Mouse (Mus musculus) erythroblast, adult 5-6 weeks (primary cell): ENCODE results near the gene Eea1. TPM values are rescaled to one million over a fixed set of nuclear protein-coding genes. Genes with fewer than 3 reads are reported as not detected.
"Not testable (repeated sequence)": the region's sequence is repeated elsewhere in the genome, so short reads cannot be mapped to it uniquely, and the experiment has no call there.

ENCODE experiments used
- ATAC-seq: replicated peaks from 2 replicates; pipeline ENCODE4 v1.8.0; 2016; ENCODE audit warnings: moderate number of reproducible peaks, mild to moderate bottlenecking, moderate TSS enrichment, inconsistent platforms; ENCODE audit not compliant: poor library complexity, low FRiP score, severe bottlenecking
- total RNA-seq, 2 experiments: library from RNA; stranded (forward) in 1 of 2; stranded (reverse) in 1 of 2; fragments of 150-400 nt in 1 of 2; fragments of 200-764, 138-1000 nt in 1 of 2; gene quantifications; 2 replicates each; pipeline versions ENCODE4 v1.2.3 to v1.2.4; 2015 to 2017; ENCODE audit warnings: low replicate concordance in 2 of 2

Gene Eea1
- total RNA-seq (2015; ENCODE audit: low replicate concordance) (5.0 and 8.6 TPM in 2 replicates), total RNA-seq (2017; ENCODE audit: low replicate concordance) (10.8 and 14.8 TPM in 2 replicates)

DNA sequence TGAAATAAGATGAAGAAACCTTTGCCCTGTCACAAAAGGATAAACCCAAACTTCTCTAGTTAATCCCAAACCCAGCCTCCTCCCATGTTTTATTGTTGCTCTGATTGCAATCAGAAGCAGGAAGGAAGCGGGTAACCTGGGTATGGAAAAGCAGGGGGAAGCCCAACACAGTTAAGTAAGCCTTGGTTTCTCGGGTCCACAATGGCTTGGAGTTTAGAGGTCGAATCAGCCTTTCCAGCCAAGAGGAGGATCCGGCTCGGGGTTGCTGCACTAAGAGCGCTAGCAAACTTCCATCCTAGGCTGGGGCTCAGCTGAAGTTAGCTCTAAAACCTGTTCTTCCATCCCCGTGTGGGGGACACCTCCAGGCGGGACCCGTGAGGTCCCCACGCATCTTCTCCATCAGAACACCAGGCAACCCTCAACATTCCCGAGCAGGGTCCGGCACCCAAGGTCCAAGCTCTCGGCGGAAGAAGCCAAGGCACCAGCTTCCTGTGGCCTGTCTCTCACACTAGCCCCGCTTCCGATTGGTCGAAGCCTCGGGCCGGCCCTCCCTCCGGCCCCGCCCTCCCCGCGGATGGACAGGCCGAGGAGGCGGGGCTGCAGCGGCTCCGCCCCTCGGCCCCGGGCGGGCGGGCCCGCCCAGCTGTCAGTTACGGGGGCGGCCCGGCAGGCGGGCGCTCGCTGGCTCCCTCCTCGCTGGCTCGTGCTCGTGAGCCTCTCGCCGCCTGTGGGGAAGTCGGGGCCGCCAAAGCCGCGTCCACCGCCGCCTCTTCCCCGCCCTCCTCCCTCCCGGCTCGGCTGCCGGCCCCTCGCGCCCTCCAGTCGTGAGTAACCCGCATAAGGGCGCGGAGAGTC lies at the start of gene Eea1:
TSS of gene Eea1 (plus strand) at position 605 of the 855 bp plus-strand sequence.
- peak; percentile 95 for ATAC-seq

DNA sequence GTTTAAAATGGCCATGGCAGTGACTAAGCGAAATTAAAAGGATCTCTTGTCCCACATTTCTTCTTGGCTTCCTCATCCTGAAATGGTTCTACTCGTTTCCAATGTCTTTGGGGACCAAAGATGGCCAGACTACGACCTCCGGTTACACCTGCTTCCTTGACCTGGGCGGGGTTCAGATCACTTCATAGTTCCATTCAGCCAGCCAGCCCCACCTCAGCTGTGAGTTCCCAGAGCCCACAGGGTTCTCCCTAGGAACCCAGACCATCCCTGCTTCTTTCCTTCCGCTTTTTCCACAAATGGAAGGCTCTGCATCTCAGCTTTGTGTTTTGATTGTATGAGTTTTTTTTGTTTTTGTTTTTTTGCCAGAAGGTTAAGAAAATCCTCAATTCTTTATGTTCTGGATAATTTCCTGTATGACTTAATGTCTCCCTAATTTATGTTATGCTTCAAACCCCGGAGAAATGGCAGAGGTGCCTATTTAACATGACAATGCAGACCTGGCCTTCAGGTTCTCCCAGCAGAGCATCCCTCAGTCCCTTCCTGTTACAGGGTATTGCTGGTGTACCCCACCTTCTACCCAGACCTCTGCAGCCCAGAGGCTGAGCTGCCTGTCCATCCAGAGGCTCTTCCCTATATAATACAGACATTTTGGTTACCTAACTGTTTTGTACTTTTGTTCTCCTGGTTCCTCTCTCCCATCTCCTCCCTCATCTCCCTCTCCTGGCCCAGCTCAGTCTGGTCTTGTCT lies 49.1 kb upstream of the Eea1 start:
- no peak for ATAC-seq

DNA sequence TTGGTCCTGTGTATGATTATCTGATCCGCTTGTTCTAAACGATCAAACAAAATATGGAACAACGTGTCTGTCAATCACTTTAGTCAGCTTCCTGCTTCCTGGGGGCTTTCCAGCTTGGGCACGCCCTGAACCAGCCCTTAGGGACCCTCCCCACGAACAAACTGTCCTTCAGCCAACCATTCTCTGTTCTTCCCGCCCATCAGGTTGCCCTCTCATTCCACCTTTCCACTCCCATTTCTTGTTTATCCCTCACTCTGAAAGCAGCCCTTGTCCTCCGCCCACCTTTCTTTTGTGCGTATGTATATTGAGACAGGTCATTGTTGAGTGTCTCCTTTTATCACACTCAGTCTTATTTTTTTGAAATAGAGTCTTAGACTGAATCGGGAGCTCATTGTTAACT lies 48.3 kb upstream of the Eea1 start:
- no peak for ATAC-seq

DNA sequence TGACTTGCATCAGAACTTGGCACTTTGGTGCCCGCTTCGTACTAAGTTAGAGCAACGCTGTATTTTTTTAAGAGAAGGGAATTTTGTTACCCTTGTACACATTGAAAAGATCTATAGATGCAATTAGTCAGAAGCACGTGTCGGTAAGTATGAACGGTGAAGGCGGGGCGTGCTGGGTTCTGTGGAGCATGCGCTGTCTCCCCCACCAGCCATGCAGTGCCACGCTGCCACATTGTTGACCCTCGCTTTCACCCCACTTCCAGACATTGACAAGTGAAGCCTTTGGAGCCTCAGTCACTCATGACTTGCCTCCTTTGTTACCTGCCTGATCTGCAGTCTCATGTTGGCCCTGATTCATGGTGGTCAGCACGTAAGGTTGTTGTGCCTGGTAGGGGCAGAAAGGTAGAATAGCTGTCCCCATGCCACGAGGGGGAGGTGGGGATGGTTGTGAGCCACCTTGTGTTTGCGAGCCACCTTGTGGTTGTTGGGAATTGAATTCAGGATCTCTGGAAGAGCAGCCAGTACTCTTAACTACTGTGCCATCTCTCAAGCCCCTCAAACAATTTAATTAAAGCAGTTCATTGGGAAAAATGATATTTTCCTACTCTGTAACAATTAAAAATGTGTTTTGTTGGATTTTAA lies 47.0 kb upstream of the Eea1 start:
- no peak for ATAC-seq

DNA sequence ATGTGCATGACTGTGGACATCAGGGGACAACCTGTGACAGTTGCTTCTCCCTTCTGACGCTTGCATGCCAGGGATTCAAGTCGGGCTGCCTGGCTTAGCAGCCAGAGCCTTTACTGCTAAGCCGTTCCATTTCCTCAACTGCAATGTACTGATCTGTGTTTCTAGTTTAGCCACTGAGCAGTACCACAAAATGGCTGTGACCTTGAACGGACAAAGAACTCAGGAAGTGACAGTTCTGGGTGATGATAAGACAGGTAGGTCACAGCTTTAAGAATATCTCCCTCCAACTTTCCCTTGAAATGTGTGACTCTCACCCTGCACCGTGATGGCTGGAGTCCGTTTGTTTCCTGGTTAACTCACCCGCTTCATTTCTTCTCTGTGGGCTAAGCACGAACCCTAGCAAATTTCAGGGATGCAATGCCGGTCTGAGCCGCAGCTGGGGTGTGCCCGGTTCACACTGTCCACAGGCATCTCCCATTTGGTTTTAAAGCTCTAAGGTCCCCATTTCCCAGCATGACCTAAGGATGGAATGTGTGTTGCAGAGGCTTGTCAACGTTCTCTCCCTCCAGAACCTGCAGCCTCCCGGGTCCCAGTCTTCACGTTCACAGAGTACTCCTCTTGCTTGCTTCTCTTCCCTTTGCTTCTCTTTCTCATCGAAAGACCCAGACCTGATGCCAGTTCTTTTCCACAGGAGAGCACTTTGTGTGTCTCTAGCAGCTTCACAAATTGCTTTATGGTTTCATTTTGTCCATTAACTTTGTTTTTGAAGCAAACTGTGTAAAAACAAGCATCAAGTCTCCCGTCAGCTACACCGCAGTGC lies 46.2 kb upstream of the Eea1 start:
- no peak for ATAC-seq

DNA sequence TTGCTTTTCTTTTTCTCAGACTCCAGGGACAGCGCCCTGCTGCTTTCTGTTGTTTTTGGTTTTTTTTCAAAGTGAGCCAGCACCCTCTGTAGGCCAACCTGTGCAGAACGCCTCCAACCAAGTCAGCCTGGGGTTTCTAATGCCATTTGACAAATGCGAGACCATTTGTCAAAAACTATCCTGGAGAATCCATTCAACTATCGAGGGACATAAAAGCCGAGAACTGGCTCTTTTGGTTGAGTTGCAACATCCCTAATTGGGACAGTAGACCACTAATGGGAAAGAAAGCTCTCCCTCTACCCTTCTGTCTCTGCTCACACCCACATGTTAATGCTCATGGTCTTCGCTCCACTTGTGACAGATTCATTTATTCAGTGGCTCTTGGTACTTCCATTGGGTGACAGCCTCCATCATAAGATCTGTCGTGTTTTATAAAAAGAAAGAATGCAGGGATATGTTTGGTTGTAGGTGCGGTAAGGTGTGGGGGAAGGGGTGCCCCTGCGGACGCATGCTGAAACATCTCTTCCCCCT lies 45.5 kb upstream of the Eea1 start:
- no peak for ATAC-seq

DNA sequence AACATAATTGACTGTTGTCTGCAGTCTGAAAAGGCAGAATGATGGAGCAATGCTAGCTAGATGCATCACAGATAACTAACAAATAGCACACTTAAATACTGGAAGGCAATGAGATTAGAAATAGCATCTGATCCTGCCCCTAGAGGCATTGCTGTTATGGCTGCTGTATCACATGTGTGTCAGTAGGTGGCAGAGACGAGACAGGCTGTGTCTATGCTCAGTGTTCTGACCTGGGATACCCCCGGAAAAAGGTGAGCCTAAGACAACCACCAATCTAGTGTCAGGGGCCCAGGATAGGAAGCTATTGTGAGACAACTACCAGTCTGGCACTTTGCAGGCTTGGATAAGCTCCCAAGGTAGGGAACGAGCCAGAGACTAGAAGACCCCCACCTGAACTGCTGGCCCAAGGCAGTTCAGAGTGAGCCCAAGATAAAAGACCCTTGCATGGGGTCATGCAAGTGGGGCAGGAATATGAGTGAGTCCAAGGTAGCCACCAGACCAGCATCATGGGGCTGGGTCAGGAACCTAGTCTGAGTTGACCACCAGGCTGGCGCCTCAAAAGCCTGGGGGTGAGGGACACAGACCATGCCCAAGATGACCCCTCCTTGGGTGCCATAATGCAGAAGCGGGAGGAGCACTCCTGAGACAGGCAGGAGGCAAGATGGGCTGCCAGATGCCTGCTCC lies 41.8 kb upstream of the Eea1 start:
- no peak for ATAC-seq

DNA sequence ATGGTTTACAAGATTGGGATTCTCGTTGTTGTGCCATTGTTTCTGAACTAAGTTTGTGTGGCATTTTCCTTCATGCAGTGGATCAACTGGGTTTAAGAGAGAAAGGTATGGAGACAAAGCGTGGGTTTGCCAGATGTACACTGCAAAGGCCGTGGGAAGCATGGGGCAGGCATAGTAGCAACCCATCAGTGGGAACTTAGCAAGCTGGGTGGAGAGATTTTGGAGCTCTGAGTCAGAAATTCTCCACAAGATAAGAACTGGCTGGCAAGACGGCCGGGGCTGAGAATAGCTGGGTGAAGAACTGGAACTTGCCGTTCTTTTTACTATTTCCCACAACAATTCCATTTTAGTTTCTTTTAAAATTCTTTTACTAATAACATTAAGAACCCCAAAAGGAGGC lies 35.8 kb upstream of the Eea1 start:
- ATAC-seq = no peak

DNA sequence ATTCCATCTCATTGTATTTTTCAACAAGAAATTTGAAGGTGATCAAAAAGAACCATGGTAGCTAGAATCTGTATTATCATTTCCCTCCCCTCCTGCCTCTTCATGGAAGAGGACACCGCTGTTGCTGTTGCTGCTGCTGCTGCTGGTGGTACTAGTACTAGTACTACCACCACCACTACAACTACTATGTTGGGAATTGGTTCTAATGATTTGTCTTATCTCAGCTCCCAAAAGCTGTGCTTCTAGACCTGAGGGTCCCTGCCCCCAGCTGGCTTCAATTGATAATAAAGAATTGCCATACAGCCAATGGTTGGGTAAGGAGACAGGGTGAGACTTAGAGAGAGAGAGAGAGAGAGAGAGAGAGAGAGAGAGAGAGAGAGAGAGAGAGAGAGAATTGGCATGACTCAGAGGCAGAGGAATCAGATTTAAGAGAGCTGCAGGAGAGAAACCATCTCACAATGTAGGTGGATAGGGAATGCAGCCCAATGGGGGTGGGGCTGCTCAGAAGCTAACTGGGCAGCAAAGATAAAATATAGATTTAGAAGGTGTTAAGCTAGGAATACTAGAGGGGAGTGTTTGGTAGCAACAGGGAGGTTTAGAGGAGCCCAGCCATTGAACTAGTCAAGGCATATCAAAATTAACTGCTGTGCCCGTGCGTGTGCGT lies 31.1 kb upstream of the Eea1 start:
- no peak for ATAC-seq

DNA sequence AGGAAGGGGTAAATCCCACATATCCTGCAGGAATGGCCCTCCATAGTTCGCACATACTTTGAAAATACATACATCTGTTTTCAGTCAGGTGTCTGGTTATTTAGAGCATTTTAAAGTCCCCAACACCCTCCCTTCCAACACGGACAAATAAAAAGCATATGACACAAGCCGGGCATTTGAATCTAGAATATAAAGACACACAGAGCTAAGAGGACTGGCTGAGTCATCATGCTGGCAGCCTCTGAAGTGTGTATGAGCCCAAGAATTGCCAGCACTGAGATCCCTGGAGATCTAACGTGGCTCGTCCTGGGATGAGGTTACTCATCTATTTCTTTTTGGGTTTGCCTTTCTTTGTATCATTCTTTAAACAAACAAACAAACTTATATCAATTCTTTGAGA lies 29.4 kb upstream of the Eea1 start:
- no peak for ATAC-seq

DNA sequence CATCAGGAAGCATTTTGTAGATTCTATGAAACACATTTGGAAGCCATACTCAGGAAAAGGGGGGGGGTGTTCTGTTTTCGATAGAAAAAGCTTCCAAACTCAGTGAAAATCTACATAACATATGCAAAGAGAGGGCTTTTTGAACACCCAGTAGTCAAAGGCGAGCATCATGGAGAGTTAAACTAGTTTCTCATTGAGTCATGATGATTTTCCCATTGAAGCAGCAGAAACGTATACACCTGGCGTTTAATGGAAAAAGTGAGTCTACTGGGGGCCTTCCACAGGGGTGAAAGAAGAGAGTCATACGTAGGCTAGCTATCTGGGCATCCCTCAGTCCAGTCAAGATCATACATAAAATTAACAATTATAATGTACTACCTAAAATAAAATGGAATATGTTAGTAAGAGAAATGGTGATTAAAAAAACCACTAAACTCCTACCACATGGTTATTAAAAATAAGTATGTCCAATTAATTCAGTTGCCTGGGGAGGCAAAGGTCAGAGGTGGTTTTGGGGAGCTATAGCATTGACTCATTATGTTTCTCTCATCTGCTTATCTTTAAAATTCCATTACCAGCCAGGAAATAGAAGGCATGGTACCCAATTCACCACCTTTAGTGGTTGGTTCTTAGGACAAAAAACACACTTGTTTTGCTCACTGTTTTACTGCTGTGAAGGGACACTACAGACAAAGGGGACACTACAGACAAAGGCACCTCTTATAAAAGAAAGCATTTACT lies 25.8 kb upstream of the Eea1 start:
- no peak for ATAC-seq

DNA sequence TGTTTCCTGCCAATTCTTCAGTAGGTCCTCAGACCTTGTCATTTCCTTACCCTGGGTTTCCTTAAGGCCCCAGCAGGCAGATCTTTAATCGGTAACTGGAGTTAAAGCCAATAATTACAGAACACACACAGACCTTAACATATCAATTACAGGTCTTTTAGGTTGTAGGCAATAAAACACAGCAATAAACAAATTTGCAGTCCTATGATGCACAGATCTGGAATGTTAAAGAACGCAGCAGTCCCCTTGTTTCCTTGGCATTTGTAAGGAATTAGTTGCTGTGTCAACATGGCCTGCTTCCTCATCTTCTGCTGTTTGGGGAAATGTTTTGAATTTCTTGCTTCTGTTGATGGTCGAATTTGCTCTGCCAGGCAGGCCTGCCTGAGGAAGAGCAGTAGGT lies 21.7 kb upstream of the Eea1 start:
- no peak for ATAC-seq

DNA sequence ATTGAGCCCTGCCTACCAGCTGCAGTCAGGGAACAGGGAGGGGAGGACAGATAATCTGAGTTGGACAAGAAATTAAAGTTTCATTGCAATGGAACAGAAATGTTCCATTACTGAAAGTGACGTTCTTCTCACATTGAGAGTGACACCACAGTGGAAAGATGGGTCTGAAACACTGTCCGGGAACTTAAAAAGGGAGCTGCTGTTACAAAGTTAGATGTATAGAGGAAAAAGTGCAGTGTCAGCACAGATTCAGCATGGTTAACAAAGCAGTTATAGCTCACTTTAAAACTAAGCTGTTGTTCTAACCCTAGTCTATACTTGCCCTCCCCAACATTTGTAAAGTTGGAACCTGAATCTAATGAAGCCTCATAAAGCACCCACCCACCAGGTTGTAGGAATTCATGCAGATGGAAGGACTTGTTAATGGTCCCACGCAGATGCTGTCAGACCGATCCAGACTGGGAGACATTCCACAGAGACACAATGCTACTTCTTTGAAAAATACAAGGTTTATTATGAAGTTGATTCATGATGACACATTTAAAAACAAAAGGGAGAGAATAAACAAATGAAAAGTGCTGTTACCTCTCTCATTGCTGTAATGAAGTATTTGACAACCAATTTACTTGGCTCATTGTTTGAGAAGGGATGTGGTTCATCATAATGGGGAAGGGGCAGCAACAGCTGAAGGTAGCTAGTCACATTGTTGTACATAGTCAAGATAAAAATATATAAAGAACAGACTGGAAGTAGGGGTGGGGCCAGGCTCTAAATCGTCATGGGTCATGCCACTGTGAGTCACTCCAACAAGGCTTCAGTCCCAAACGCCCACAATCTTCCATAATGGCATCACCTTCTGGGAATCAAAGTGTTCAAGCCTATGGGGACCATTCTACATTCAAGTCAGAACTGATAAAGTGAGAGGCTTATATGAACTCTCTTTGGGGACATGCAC lies 16.9 kb upstream of the Eea1 start:
- no peak for ATAC-seq

DNA sequence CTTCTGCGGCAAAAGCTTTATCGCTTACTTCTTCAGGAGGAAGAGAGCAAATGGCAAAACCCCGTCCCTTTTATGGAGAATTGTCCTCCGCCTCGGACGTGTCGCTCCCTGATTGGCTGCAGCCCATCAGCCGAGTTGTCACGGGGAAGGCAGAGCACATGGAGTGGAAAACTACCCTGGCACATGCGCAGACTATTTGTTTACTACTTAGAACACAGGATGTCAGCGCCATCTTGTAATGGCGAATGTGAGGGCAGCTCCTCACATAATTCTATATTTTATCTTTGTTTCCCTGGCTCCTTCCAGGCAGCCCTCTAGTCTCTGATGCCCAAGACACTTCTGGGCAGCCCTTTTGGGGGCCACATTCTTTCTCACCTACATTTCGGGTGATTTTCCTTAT lies 6.8 kb upstream of the Eea1 start:
- ATAC-seq = not testable (repeated sequence)

DNA sequence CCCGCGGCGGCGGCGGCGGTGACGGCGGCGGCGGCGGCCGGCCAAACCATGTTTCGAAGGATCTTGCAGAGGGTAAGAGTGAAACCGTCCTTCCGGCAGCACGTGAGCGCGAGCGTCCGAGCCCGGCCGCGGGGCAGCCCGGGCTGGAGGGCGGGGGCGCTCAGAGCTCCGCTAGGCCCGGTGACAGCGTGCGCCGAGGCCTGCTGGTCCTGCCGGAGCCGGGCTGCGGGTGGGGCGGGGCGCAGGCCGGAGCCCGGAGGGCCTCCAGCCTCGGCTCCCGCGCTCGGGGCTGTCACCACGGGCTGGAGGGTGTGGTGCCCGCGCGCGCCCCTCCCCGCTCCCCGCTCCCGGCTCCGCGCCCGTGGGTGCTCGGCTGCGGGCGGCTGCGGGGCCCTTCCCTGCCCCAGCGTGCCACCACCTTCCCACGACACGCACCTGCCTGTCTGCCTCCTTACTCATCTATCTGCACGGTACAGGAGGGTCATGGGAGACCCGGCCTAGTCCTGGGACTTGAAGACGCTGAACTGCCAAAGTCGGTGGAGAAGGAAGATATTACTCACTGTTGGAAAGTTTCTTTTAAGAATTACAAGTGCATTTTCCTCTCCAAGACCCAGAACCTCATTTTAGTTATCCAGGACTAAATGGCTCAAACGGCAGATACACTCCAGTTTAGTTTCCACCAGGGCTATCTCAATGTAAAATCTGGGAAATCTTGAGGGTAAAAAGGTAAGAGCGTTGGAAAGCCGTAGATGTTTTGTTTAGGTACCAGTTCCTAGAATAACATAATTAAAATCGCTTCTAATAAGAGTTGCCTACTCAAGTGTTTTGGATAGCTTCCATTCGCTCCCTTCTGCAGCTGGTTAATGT lies 684 bp downstream of the Eea1 start:
- ATAC-seq = peak; percentile 70
